Mouse (Mus musculus) lung, adult 18-20 months (tissue): ENCODE results near the gene Abcc10.

Experiments used
- DNase-seq, 2 experiments: peaks; one replicate each; pipeline ENCODE4 v3.0.0; 2022; ENCODE audit warnings: mixed read lengths in 2 of 2

Abcc10 gene

DNA sequence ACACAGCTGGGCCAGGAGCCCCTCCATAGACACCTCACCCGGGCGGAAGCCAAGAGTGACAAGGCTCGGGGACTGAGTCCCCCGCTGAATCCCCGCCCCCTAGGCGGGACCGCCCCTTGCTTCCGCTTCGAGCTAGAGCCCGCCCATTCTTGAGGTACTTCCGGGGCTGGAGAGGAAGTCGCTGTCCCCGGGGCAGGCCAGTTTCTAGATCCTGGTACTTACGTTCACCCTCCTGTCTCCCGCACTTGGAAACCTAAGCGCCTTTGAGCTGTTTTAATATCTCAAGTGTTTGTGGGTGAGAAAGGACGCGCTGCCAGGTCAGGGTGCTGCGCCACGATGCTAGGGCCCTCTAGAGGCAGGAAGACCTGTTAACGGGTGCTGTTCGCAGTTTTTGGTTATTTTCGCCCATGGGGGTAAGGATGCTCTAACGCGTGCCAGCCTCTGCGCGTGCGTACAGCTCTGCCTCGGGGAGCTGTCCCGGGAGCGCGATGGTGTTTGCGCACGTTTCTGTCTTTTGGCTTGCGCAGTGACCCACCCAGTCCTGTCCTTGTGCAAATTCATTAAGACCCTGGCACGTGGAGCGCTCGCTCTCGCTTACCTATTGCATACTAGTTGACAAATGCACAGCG lies at the start of gene Abcc10:
Gene Abcc10 (minus strand): TSS at position 447 of the 629 bp plus-strand sequence.
- peak; percentile 97 to 99 for DNase-seq

DNA sequence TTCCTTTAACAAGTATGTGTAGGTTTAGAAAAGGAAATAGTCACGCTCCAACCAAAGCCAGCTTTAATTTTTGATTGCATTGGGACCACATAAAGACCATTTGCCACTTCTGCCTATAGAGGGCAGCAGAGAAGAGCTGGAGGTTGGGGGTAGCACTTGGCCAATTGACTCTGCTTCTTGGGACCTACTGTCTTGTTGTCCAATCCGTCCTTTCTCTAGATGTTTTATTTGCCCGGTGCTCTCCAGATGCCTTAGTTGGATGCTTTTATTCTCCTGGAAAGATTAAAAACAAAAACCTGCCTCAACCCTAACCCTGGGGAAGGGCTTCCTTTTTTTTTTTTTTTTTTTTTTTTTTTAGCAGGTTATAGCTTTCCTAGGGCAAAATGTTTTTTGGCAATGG lies 43.6 kb upstream of the Abcc10 start:
- peak; percentile 13 to 56 for DNase-seq

DNA sequence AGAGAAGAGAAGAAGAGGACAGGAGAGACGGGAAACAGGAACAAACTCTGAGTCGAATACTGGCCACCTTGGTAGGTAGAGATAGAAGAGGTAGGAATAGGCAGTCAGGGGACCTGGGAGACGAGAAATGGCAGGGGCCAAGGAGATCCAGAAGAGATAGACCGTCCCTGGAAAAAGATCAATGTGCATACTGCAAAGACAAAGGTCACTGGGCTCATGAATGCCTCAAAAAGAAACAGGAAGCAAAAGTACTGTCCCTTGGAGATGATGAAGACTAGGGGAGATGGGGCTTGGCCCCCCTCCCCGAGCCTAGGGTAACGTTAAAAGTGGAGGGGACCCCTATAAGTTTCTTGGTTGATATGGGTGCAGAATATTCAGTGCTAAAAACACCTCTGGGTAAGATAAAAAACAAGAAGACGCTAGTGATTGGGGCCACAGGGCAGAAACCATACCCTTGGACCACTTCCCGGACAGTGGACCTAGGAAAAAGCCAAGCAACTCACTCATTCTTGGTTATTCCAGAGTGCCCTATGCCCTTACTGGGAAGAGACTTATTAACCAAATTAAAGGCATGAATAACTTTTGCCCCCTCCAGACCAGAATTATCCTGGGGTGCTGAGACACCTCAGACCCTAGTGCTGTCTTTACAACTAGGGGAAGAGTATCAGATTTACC lies 23.0 kb upstream of the Abcc10 start:
- no peak for DNase-seq

DNA sequence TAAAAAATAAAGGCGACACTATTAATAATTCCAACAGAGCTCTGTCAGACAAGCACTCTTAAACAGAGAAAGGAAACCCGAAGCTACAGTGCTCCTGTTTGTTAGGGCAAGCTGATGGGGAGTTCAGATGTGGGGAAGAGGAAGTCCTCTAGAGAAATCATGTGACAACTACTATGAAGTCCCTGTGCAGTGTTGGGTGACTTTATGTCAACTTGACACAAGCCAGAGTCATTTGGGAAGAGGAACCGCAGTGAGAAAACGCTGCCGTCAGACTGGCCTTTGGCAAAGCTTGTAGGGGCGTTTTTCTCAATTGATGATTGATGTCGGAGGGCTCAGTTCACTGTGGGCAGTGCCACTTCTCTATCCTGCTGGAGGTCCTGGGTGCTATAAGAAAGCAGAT lies 13.1 kb upstream of the Abcc10 start:
- no peak for DNase-seq

DNA sequence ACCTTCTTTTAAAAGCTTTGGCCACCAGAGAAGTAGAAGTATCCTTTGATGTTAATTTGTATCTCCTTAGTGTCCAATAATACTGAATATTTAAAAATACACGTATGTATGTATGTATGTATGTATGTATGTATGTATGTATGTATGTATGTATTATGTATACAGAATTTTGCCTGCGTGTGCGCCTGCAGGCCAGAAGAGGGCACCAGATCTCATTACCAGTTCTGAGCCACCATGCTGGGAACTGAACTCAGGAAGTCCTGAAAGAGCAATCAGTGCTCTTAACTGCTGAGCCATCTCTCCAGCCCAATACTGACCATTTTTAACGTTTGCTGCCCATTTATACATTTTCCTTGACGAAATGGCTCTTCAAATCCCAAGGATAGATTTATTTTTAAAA lies 8.3 kb upstream of the Abcc10 start:
- no peak for DNase-seq

DNA sequence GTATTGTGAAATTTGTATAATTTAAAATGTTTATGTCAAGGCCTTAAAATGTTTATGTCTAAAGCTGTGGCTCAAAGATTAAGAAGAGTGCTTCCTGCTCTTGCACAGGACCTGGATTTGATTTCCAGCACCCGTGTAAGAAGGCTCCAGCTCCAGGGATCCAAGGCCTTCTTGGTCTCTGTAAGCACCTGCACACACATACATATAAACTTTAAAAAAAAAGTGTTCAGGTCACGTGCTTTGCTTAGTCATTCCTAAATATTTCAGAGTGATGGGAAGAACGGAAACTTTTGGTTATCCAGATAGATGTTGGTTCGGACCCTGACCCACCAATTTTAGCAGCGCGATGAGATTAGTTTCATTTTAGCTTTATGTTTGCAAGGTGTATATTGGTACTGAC lies 571 bp upstream of the Abcc10 start:
- DNase-seq: no peak

DNA sequence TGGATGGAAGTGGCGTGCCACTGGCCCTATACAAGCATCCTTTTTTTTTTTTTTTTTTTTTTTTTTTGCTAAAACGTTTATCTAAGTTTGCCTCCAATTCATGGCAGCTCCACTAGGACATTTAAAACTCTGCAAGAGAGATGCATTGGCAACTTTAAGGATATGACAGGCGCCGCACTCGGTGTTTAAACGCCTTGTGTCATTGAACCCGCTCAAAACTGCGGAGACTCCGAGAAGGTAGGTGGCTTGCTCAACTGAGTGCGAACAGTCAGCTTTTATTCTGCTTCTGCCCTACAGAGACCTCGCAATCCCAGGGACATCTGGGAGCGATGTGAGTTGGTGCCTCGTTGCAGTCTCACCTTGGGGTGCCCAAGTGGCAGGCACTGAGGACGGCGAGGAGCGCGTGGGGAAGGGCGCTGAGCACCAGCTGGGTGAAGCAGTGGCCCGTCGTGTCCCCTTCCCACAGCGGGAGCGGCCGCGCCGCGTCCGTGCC lies 693 bp downstream of the Abcc10 start:
- DNase-seq: no peak

DNA sequence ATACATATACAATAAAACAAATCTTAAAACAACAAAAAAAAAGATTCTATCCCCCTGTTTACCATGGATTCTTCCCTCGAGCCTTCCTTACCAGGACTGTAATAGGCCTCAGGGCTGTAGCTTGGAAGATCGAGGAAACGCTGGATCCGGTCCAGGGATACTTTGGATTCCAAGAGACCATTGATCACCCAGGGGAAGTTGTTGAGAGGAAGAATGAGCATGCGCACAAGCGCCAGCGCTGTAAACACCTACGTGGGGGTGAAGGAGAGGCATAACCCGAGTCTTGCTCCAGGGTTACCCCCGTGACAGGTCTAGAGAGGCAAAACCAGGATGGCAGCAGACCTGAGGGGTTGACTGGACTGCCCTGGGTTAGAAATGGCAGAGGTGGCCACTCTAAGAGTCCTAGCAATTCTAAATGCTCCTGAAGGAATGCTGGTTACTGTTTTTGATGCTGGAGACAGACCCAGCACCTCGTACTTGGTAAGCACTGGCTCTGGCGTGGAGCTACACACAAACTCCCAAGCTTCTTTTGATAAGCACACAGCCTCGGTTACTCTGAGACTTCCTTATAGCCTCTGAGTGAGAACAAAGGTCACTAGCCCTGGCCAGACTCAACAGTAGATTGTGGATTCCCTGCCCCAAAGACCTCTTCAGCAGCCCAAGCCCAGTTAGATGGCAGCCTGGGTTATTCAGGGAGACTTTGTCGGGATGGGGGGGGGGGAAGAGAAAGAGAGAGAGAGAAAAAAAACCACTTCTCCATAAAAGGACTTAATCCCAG lies 5.9 kb downstream of the Abcc10 start:
- no peak for DNase-seq

DNA sequence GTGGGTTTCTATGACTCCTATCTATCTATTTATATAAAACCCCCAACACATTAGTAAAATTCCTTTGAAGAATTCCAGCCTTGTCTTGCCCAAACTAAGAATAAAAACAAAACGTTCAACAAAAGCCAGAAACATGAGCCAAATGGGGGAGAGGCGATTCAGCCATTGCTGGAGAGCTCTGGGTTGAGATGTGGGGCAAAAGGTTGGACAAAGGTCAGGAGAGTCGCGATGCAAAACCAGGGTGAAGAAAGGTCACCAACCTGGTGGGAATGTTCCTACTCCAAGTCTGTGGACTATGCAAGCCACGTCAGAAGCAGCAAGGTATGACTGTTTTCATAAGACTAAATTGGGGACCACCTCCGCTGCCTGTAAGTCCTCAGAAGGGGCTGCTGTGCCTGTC lies 7.7 kb downstream of the Abcc10 start:
- DNase-seq: no peak

DNA sequence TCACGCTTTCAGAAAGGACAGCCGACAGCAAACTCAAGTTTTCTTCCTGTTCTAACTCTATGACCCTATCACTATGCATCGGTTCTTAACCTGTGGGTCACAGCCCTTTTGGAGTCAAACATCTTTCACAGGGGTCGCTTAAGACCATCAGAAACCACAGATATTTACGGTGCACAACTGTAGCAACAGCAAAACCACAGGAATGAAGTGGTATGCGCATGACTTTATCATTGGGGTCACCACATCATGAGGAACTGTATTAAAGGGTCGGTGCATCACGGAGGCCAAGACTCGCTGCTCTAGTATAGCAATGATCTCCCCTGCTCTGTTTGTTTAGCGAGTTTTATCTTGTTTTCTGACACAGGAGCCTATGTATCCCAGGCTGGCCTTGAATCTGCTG lies 12.3 kb downstream of the Abcc10 start:
- no peak for DNase-seq

DNA sequence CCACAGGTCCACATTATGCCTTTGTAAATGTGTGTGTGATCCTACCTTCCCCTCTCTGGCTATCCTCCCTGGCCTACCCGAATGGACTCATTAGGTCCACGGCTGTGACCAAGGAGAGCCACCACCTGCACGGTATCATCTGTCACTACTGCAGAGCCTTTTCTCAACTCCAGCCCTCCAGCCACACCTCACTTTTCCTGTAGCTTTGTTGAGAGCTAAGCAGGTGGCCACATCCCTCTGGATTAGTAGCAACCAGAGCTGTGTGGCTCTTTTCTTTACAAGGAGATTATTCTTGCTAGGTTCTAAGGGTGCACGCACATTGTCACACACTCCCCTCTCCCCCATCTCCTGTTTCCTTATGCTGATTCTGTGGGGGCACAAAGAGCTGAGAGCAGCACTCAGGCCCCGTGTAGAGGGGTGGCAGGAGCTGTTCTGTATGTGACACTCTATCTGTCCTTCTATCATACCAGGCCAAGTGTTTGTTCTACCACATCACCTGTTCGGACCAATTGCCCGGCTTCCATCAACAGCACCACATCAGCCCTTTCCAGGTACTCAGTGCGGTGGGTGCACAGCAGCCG lies 14.9 kb downstream of the Abcc10 start:
- no peak for DNase-seq

DNA sequence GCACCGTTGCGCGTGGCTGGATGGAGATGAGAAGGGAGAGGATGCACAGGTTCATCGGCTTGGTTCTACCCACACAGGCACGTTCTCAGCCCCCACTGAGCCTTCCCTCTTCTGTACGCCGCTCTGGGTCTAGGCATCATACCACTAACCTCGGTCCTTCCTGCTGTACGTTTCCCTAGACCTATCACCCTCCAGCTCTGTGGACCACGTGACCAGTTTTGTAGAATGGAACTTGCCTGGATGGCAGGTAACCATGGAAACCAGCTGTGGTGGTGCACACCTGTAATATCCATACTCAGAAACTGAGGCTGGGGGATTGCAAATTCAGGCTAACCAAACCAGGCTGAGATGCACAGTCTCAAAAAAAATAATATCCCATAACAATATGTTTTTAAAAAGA lies 17.6 kb downstream of the Abcc10 start:
- DNase-seq: no peak

DNA sequence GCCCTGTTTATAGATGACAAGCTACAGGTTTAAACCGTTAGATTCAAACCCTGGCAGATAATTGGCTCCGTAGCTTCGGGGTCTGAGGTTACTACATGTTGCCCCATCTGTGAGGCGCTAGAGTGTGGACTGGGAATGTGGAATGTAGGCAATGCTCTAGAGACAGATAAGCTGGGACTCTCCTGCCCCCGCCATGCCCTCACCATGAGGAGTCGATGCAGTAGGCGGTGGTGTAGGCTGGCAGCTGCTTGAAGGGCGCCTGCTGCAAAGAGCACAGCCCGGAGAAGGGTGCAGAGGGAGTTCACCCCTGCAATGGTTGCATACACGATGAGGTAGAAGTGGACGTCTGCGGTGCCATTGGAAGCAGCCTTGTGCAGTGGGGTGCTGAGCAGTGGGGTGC lies 18.3 kb downstream of the Abcc10 start:
- no peak for DNase-seq

DNA sequence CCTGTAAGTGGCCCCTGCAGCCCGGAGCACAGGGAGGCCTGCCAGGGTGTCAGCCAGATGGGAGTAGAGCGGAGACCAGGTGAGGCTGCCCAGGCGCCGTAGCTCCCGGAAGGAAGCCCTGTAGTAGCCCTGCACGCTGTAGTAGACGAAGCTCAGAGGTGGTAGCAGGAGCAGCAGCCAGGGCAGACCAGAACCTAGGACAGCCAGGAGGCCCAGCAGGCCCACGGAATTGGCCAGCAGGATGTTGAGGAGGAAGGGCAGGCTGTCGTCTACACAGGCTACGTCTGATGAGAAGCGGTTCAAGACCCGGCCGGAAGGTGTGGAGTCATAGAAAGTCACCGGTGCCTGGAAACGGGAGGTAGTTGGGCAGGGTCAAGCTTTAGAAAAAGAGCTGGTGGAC lies 21.2 kb downstream of the Abcc10 start:
- DNase-seq: no peak

DNA sequence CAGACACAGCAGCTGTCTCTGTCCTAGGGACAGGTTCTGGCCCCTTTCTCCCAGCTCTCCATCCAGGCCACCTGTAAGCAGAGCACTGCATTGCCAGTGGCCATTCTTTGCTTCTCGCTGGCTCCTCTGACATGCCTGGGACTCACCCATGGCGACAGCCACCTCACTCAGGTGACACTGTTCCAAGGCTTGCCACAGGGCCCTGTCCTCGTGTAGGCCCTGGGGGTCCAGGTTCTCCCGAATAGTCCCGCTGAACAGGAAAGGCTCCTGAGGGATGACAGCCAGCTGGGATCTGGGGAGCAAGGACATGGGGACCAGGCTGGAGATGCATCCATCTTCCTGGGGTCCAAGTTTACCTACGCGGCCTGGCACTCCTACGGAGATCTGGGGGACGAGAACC lies 24.0 kb downstream of the Abcc10 start:
- DNase-seq: no peak

DNA sequence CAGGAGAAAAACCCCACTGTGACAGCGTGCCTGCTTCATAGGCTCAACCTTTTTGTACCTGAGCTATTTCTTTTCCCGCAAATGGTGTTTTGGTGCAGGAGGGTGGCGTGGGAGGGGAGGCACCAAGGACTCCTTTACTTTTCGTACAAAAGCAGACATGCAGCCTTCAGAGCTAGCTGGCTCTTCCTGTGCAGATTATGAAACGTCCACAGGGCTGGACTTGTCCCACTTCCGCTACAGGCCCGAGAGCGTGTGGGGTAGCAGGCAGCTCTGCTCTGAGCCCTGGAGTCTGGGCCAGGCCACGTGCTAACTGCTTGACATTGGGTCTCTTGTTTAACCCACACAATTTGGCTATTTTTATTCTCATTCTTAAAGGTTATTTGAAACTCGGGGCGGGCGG lies 26.3 kb downstream of the Abcc10 start:
- DNase-seq: no peak

DNA sequence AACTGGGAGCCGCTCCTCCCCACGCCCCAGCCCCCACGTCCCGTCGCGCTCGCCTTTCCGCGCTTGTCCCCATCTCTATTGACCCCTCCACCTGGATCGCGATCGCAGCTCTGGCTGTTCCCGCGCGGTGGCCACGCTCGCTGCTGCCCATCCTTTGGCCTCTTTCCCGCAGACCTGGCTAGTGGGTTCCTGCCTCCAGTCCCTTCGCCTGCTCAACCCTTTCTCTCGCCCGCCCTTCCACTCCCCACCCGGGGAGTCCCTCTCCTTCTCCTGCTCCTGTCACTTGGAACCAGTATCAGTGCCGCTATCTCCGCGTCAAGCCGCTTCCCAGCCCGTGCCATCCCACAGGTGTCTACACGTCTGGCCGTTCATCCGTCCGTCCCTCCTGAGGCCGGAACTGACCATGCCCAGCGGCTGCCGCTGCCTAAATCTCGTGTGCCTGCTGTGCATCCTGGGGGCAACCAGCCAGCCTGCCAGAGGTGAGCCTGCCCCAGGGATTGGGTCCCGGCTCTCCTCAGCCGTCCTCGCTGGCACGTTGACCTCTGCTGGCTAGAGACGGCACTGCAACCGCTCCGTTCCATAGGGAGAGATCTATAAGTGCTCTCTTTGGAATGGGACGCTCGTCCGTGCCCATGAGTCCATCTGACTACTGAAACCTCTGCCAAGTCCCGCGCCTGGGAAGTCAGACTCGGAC lies 29.8 kb downstream of the Abcc10 start:
- DNase-seq: peak; percentile 82 to 85

DNA sequence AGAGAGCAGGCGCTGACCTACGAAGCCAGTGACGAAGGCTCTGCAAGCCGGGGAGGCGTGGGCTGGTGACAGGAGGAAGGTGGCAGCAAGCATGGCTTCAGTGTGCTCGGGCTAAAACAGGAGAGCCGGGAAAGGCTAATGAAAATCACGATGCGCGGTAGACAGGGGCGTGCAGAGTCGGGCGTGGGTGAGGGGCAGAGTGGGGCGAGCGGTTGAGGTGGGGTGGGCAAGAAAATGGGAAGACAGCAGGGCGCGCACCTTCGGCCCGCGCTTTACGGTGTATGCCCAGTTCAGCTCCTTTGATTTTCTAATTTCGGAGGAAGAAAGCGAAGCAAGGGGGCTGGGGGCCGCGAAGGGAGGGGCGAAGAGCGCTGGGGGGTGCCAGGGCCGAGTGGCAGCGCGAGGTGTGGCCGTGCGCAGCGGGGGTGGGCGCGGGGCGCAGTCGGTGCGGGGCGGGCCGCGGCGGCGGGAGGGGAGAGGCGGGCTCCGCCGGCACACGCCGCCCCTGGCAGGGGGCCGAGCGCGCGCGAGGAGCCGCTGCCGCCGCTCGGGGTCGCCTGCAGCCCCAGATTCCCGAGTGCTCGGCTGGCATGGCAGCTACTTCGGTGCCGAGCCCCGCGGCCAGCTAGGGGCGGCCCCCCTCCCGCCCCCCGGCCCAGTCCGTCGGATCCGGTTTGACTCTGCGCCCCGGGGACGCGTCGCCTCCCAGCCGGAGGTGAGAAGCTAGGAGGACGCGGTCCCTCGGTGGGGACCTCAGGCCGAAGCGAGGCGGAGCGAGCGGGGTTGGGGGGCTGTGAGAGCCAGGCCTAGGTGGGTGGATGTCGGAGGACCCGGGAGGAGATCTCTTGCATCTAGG lies 30.6 kb downstream of the Abcc10 start, which contains the start of gene Dlk2:
Gene Dlk2 (plus strand): TSS at position 58 of the 856 bp plus-strand sequence.
- peak in 1 of 2 experiments; percentile 15 for DNase-seq

DNA sequence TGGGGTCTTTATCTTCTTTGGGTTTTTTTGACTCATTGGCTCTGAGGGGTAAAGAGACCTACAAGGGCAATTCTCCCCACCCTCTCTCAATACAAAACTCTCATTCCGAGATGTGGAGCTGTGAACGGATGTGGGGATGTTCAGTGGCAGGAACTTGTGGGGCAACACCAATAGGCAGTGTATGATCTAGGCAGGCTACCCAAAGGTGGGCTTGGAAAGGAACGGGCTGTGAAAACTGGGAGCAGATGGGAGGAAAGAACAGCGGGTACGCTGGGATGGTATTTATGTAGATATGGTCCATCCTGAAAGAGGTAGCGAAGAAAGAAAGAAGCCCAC lies 31.2 kb downstream of the Abcc10 start:
- no peak for DNase-seq

DNA sequence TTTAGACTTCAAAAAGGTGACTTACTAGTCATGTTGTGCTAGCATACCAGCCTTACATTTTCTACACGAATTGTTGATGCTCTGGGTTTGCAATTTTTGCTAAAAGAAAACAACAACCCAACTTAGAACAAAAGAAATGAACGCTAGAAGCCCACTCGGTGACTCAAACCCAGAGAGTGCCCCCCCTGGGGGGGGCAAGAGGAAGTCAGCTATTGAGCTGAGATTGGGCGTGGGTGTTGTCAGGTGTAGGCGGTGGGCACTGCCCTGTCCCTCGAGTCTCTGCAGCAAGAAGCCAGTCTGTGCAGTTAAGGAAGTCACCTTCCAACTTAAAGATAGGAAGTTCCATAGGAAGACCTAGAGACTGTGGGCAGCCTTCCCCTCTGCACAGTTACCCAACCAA lies 31.6 kb downstream of the Abcc10 start:
- DNase-seq: no peak

DNA sequence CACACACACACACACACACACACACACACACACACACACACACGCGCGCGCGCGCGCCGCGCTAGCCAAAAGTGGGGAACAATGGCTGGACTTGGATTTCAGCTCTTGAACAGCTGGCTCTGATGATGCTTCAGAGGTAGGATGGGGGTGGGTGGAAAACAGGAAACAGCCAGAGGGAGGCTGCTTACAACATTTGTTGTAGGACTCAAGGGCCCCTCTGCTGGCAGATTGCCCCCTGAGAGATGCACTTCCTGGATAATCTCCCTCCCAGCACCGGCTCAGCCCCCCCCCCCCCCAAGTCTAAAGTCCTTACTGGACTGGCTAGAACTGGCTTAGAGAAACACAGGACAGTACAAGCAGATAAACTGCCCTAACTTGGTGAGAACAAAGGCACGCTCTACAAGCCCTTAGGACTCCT lies 40.5 kb downstream of the Abcc10 start:
- peak in 1 of 2 experiments; percentile 39 for DNase-seq

DNA sequence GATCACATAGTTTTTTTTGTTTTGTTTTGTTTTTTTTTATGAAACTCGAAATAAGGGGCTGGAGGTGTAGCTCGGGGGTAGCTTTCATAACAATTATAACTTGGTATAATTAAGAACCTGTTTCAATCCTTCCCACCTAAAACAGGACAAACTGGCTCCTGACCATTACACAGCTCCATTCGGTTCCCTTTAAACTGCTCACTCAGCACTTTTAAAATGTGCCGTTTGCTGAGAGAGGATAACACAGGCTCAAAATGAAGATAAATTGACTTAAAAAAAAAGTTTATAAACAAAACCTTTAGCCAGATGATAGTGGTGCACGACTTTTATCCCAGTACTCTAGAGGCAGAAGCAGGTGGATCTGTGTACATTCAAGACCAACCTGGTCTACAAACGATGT lies 42.7 kb downstream of the Abcc10 start:
- no peak for DNase-seq
